Mouse (Mus musculus): ENCODE data around the gene Cux2. TPM values are rescaled to one million over a fixed set of nuclear protein-coding genes. Genes with fewer than 3 reads are reported as not detected.

Gene Cux2
- polyA plus RNA-seq, 1 experiment from 2014 or later: 7.1 TPM

- WGBS (ENCODE audit: insufficient replicate concordance): 86% methylated on average over 5 of the region's 5 CpGs
- Histone ChIP-seq H3K9ac (ENCODE audit: low read depth, low read length) (no peak overlapping the region), H3K36me3 (ENCODE audit: control insufficient read depth, insufficient read depth, low read length) (peaks cover 27% of the 10 kb centered on the region), H3K4me1 (ENCODE audit: control insufficient read depth, insufficient read depth, low read length) (peaks cover 32% of the 10 kb centered on the region), H3K4me3 (ENCODE audit: low read depth, low read length) (no peak overlapping the region), H3K9me3 (replicated peaks; ENCODE audit: control insufficient read depth, low read length) (no peaks in the 10 kb centered on the region), H3K27me3 (ENCODE audit: control insufficient read depth, insufficient read depth, low read length) (no peaks in the 10 kb centered on the region), H3K4me2 (no peak overlapping the region), H3K27ac (ENCODE audit: low read depth, low read length) (no peak overlapping the region)
- ATAC-seq (replicated peaks; ENCODE audit: insufficient number of reproducible peaks, low FRiP score, low TSS enrichment): no peak
Observed at GRCm38 (mm10) chr5:121811485-121811931, 238.4 kb downstream of the Cux2 start.

- Histone ChIP-seq H3K9ac (ENCODE audit: low read depth, low read length) (peak overlapping the region; percentile 13), H3K36me3 (ENCODE audit: control insufficient read depth, insufficient read depth, low read length) (peaks cover 24% of the 10 kb centered on the region)
- WGBS (ENCODE audit: insufficient replicate concordance): 87% methylated on average over 17 of the region's 17 CpGs
Observed at GRCm38 (mm10) chr5:121810331-121811151, 239.4 kb downstream of the Cux2 start.

GRCm38 (mm10) chr5:121809667-121810224, 240.2 kb downstream of the Cux2 start:
- Histone ChIP-seq H3K27ac (ENCODE audit: low read depth, low read length) (peak overlapping the region; percentile 46), H3K4me1 (ENCODE audit: control insufficient read depth, insufficient read depth, low read length) (peaks cover 32% of the 10 kb centered on the region), H3K4me2 (no peak overlapping the region), H3K9me3 (replicated peaks; ENCODE audit: control insufficient read depth, low read length) (no peaks in the 10 kb centered on the region), H3K9ac (ENCODE audit: low read depth, low read length) (no peak overlapping the region), H3K4me3 (ENCODE audit: low read depth, low read length) (no peak overlapping the region), H3K27me3 (ENCODE audit: control insufficient read depth, insufficient read depth, low read length) (no peaks in the 10 kb centered on the region), H3K36me3 (ENCODE audit: control insufficient read depth, insufficient read depth, low read length) (peaks cover 25% of the 10 kb centered on the region)
- no peak for ATAC-seq (replicated peaks; ENCODE audit: insufficient number of reproducible peaks, low FRiP score, low TSS enrichment)
- WGBS (ENCODE audit: insufficient replicate concordance): 47% methylated on average over 5 of the region's 5 CpGs

More at GRCm38 (mm10) chr5:121810331-121811151, 239.4 kb downstream of the Cux2 start:
- no peak for ATAC-seq (replicated peaks; ENCODE audit: insufficient number of reproducible peaks, low FRiP score, low TSS enrichment)
- Histone ChIP-seq H3K4me1 (ENCODE audit: control insufficient read depth, insufficient read depth, low read length) (peaks cover 32% of the 10 kb centered on the region), H3K9me3 (replicated peaks; ENCODE audit: control insufficient read depth, low read length) (no peaks in the 10 kb centered on the region), H3K4me2 (no peak overlapping the region), H3K4me3 (ENCODE audit: low read depth, low read length) (no peak overlapping the region), H3K27ac (ENCODE audit: low read depth, low read length) (peak overlapping the region; percentile 46), H3K27me3 (ENCODE audit: control insufficient read depth, insufficient read depth, low read length) (no peaks in the 10 kb centered on the region)

GRCm38 (mm10) chr5:121808202-121808601, 241.7 kb downstream of the Cux2 start:
- H3K36me3 ChIP-seq (ENCODE audit: control insufficient read depth, insufficient read depth, low read length): peaks cover 22% of the 10 kb centered on the region
- no peaks in the 10 kb centered on the region for H3K27me3 ChIP-seq (ENCODE audit: control insufficient read depth, insufficient read depth, low read length)
- no peaks in the 10 kb centered on the region for H3K9me3 ChIP-seq (replicated peaks; ENCODE audit: control insufficient read depth, low read length)
- H3K4me2 ChIP-seq: no peak overlapping the region
- no peak for ATAC-seq (replicated peaks; ENCODE audit: insufficient number of reproducible peaks, low FRiP score, low TSS enrichment)
- no peak overlapping the region for H3K9ac ChIP-seq (ENCODE audit: low read depth, low read length)
- no peak overlapping the region for H3K27ac ChIP-seq (ENCODE audit: low read depth, low read length)
- H3K4me1 ChIP-seq (ENCODE audit: control insufficient read depth, insufficient read depth, low read length): peaks cover 32% of the 10 kb centered on the region
- H3K4me3 ChIP-seq (ENCODE audit: low read depth, low read length): no peak overlapping the region
- WGBS (ENCODE audit: insufficient replicate concordance): 95% methylated on average over 2 of the region's 2 CpGs

- no peak overlapping the region for H3K27ac ChIP-seq (ENCODE audit: low read depth, low read length)
- H3K36me3 ChIP-seq (ENCODE audit: control insufficient read depth, insufficient read depth, low read length): peaks cover 24% of the 10 kb centered on the region
- no peak for ATAC-seq (replicated peaks; ENCODE audit: insufficient number of reproducible peaks, low FRiP score, low TSS enrichment)
- no peak overlapping the region for H3K4me2 ChIP-seq
- H3K4me1 ChIP-seq (ENCODE audit: control insufficient read depth, insufficient read depth, low read length): peaks cover 32% of the 10 kb centered on the region
- no peaks in the 10 kb centered on the region for H3K9me3 ChIP-seq (replicated peaks; ENCODE audit: control insufficient read depth, low read length)
- H3K4me3 ChIP-seq (ENCODE audit: low read depth, low read length): no peak overlapping the region
- WGBS (ENCODE audit: insufficient replicate concordance): 91% methylated on average over 3 of the region's 3 CpGs
- H3K27me3 ChIP-seq (ENCODE audit: control insufficient read depth, insufficient read depth, low read length): no peaks in the 10 kb centered on the region
- no peak overlapping the region for H3K9ac ChIP-seq (ENCODE audit: low read depth, low read length)
Observed at GRCm38 (mm10) chr5:121807186-121807585, 242.7 kb downstream of the Cux2 start.

Small RNA genes within 50 kb of the gene (microRNA-seq; reads per million reads assigned to microRNA genes)
- 0.61 reads per million for gene Mir7031 (ENCODE audit: borderline number of aligned reads)

Other genes with a start within 250 kb of the Cux2 start
- 16.8 and 17.2 TPM in 2 replicates for gene Sh2b3, start 212.5 kb downstream of the Cux2 start, polyA plus RNA-seq (2014; fragmentation: Nextera tagmentation; extraction: Ambion mirVana)
- gene Pheta1, start 201.1 kb downstream of the Cux2 start, polyA plus RNA-seq (2014; fragmentation: Nextera tagmentation; extraction: Ambion mirVana): 10.6 and 11.8 TPM in 2 replicates
- 6,790 and 6,847 TPM in 2 replicates for gene Myl2, start 50.8 kb upstream of the Cux2 start, polyA plus RNA-seq (2014; fragmentation: Nextera tagmentation; extraction: Ambion mirVana)
- gene Ccdc63, start 90.7 kb upstream of the Cux2 start, polyA plus RNA-seq (2014; fragmentation: Nextera tagmentation; extraction: Ambion mirVana): 0.47 and 0.51 TPM in 2 replicates
- 216 and 225 TPM in 2 replicates for gene Ppp1cc, start 108.2 kb upstream of the Cux2 start, polyA plus RNA-seq (2014; fragmentation: Nextera tagmentation; extraction: Ambion mirVana)
- 1.7 and 2.7 TPM in 2 replicates for gene Hvcn1, start 156.7 kb upstream of the Cux2 start, polyA plus RNA-seq (2014; fragmentation: Nextera tagmentation; extraction: Ambion mirVana)
- gene Tctn1, start 214.4 kb upstream of the Cux2 start, polyA plus RNA-seq (2014; fragmentation: Nextera tagmentation; extraction: Ambion mirVana): 1.7 and 2.2 TPM in 2 replicates
- 10.2 and 12.3 TPM in 2 replicates for gene Pptc7, start 234.3 kb upstream of the Cux2 start, polyA plus RNA-seq (2014; fragmentation: Nextera tagmentation; extraction: Ambion mirVana)

Measured in heart, embryonic 11.5 days (tissue).